Mouse (Mus musculus): Measurements from ENCODE around the gene Abi3.

DNA sequence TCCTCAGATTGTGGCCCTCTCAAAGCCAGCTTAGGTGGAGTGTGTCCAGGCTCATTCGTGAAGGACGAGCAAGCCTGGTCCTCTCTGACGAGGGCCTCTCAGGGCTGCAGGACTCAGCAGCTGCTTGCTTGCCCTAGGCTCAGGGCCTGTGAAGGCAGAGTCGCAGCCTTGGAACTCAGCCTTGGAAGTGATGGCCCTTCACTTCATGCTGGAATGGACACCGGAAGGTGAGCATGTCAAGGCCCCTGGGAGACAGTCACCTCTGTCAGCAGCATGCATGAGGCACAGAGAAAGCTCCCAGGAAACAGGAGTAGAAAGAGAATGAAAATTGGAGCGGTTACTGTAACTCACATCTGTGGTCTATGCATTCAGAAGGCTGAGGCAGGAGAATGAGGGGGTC lies 30.5 kb downstream of the Abi3 start:
- TF ChIP-seq EP300 (IDR thresholded peaks at IDR 0.05; ENCODE audit: low read length): no peak
- TF ChIP-seq SMC3 (IDR thresholded peaks at IDR 0.05; ENCODE audit: low read depth, low read length): no peak
- no peak for TF ChIP-seq CTCF (conservative IDR thresholded peaks at IDR 0.05 in 1 of 2, IDR thresholded peaks at IDR 0.05 in 1 of 2; ENCODE audit: low read depth in 2 of 2, low read length in 2 of 2)
- no peak for TF ChIP-seq UBTF (IDR thresholded peaks at IDR 0.05; ENCODE audit: low read depth, low read length)
- TF ChIP-seq POLR2A (IDR thresholded peaks at IDR 0.05; ENCODE audit: low read depth, low read length): no peak
- no peak for TF ChIP-seq TCF12 (IDR thresholded peaks at IDR 0.05; ENCODE audit: low read depth, low read length)
- TF ChIP-seq ETS1 (conservative IDR thresholded peaks at IDR 0.05; ENCODE audit: low read depth, low read length): no peak
- TF ChIP-seq MAZ (IDR thresholded peaks at IDR 0.05; ENCODE audit: low read depth, low read length): no peak
- no peak for TF ChIP-seq POLR2AphosphoS2 (IDR thresholded peaks at IDR 0.05; ENCODE audit: low read depth, low read length)
- TF ChIP-seq E2F4 (IDR thresholded peaks at IDR 0.05; ENCODE audit: insufficient replicate concordance, low read depth, low read length): no peak
- no peak for TF ChIP-seq RAD21 (IDR thresholded peaks at IDR 0.05; ENCODE audit: low read depth, low read length)
- TF ChIP-seq ZC3H11A (IDR thresholded peaks at IDR 0.05; ENCODE audit: low read depth, low read length): no peak

Measured in CH12.LX (cell line).